ENCODE assay signal across 19 mouse cellular contexts in the genomic region with DNA sequence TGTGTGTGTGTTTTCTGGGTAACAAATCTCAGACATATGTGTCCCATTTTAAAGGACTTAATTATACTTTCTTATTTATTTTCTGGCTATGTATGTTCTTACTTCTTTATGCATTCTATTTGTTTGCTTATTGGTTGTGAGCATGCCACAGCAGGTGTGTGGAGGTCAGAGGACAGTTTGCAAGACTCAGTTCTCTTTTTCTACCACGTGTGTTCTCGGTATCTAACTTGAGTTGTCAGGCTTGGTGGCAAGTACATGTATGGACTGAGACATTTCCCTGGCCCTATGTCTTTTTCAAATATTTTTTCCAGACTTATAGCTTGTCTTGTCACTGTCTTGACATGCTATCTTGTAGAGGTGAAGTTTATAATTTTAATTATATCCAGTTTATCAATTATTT. TPM values are rescaled to one million over a fixed set of nuclear protein-coding genes. Genes with fewer than 3 reads are reported as not detected.
DNase-seq lines count a peak whose midpoint lies in the region; ATAC-seq and TF ChIP-seq lines count a peak whose summit lies in the region.
"Had no signal": no experiment of that assay in that cellular context is flagged by ENCODE, and none has a peak within 500 bp of the region (broad histone marks: within the 10 kb centered on the region; RNA-seq: fewer than 3 reads in every experiment).

No protein-coding gene starts in this region.

- no peak overlapping the region for H3K9ac ChIP-seq in midbrain, embryonic 11.5 days (ENCODE audit: low read length)
- H3K9ac ChIP-seq in midbrain, embryonic 13.5 days (replicated peaks) = no peak overlapping the region

- 88% methylated on average over 2 of the region's 2 CpGs for WGBS in midbrain, embryonic 11.5 days
- WGBS in midbrain, embryonic 13.5 days = 96% methylated on average over 2 of the region's 2 CpGs

- H3K9me3 ChIP-seq in midbrain, embryonic 11.5 days (ENCODE audit: control insufficient read depth, low read length) = no peaks in the 10 kb centered on the region; the same call in 1 of the 2 replicates
- peaks cover 6% of the 10 kb centered on the region for H3K9me3 ChIP-seq in midbrain, embryonic 13.5 days

- H3K27me3 ChIP-seq in midbrain, embryonic 11.5 days (ENCODE audit: control insufficient read depth, insufficient read depth, low read length) = no peaks in the 10 kb centered on the region
- H3K27me3 ChIP-seq in midbrain, embryonic 13.5 days = no peaks in the 10 kb centered on the region
- H3K27me3 ChIP-seq: CH12.LX, Patski had no signal

- H3K27ac ChIP-seq in midbrain, embryonic 11.5 days (ENCODE audit: low read depth, low read length) = no peak overlapping the region
- H3K27ac ChIP-seq in midbrain, embryonic 13.5 days = no peak overlapping the region
- H3K27ac ChIP-seq in gastrocnemius, adult 2 months = no peak overlapping the region

- H3K4me1 ChIP-seq in midbrain, embryonic 11.5 days (ENCODE audit: control insufficient read depth, insufficient read depth, low read length) = no peaks in the 10 kb centered on the region
- H3K4me1 ChIP-seq in midbrain, embryonic 13.5 days (replicated peaks) = no peaks in the 10 kb centered on the region; the same call in 1 of the 2 replicates

- DNase-seq in midbrain, embryonic 11.5 days (ENCODE audit: low spot score, missing footprints) = peak; percentile 66
- peak; percentile 63 for DNase-seq in A20 (ENCODE audit: low read depth, low spot score)
- no peak for DNase-seq in gastrocnemius, adult 2 months
- DNase-seq: adrenal gland, adult 2 months; adrenal gland, adult 8-10 months; adrenal gland, postnatal 10 days; adrenal gland, postnatal 14 days; adrenal gland, postnatal 25 days; adrenal gland, postnatal 36 days; B cell, adult 2 months; cerebellum, adult 11 months; cerebellum, adult 11-12 months; cerebellum, adult 18-20 months; cerebellum, adult 2 months had no signal

- intact Hi-C loops in gastrocnemius, adult 2 months (cut with DNase I) = no loop called here

- TF ChIP-seq CTCF in gastrocnemius, adult 2 months (IDR thresholded peaks at IDR 0.05) = no peak

- no peak for ATAC-seq in midbrain, embryonic 11.5 days (ENCODE audit: low FRiP score)
- no peak for ATAC-seq in midbrain, embryonic 13.5 days
- ATAC-seq: activated CD4-positive, CD25-positive, alpha-beta regulatory T cell, adult 4 months; CD4-positive, CD25-positive, alpha-beta regulatory T cell, adult 4 months; Patski had no signal

- H3K4me3 ChIP-seq in midbrain, embryonic 11.5 days (ENCODE audit: low read depth, low read length) = no peak overlapping the region
- H3K4me3 ChIP-seq in midbrain, embryonic 13.5 days (replicated peaks) = no peak overlapping the region
- no peak overlapping the region for H3K4me3 ChIP-seq in gastrocnemius, adult 2 months

- no peaks in the 10 kb centered on the region for H3K36me3 ChIP-seq in midbrain, embryonic 11.5 days (ENCODE audit: control insufficient read depth, insufficient read depth, low read length)
- no peaks in the 10 kb centered on the region for H3K36me3 ChIP-seq in midbrain, embryonic 13.5 days

- no peak overlapping the region for H3K4me2 ChIP-seq in midbrain, embryonic 11.5 days
- no peak overlapping the region for H3K4me2 ChIP-seq in midbrain, embryonic 13.5 days (replicated peaks)

RNA-seq across cellular contexts. Expression of a gene that starts 21.3 kb away (rescaled TPM):
- polyA plus RNA-seq in midbrain, embryonic 11.5 days (2014; fragmentation: Nextera tagmentation; extraction: Ambion mirVana) = 6.1 and 6.9 TPM in 2 replicates
- polyA plus RNA-seq in midbrain, embryonic 13.5 days (2015; fragmentation: Nextera tagmentation; extraction: Ambion mirVana) = 4.9 and 5.7 TPM in 2 replicates
- total RNA-seq in gastrocnemius, adult 2 months (2021) = 1 to 10 TPM; 5.3 to 7.8 TPM
